Mouse (Mus musculus) kidney, postnatal 0 days (tissue): ENCODE data around the gene Fam163a. TPM values are rescaled to one million over a fixed set of nuclear protein-coding genes. Genes with fewer than 3 reads are reported as not detected.

ENCODE experiments used
- ATAC-seq: fragments of 200-750 bp; cut with Nextera tagmentation; replicated peaks from 2 replicates; pipeline ENCODE4 v1.8.0; 2017; ENCODE audit warnings: low read depth, moderate number of reproducible peaks, moderate TSS enrichment, moderate library complexity; ENCODE audit not compliant: low FRiP score
- DNase-seq: peaks from one replicate; pipeline ENCODE4 v3.0.0-alpha.2; 2016; ENCODE audit warnings: low spot score
- H3K27ac ChIP-seq: fragments of 300-500 bp; sonication (generic); 2 replicates; pipeline ENCODE4 v1.5.1; 2014; ENCODE audit warnings: mild to moderate bottlenecking
- H3K27me3 ChIP-seq: fragments of 300-500 bp; sonication (generic); 2 replicates; pipeline ENCODE4 v1.6.1; 2014; ENCODE audit warnings: low read length, mixed read lengths; ENCODE audit not compliant: insufficient read depth
- H3K36me3 ChIP-seq: fragments of 300-500 bp; sonication (generic); 2 replicates; pipeline ENCODE4 v1.6.1; 2014; ENCODE audit warnings: low read length, mixed read lengths; ENCODE audit not compliant: insufficient read depth
- H3K4me1 ChIP-seq: fragments of 300-500 bp; sonication (generic); replicated peaks from 2 replicates; pipeline ENCODE4 v1.6.1; 2014; ENCODE audit warnings: antibody characterized with exemption, low read length, mixed read lengths; ENCODE audit not compliant: insufficient read depth
- H3K4me2 ChIP-seq: fragments of 300-500 bp; sonication (generic); 2 replicates; pipeline ENCODE4 v1.6.1; 2014; ENCODE audit warnings: mild to moderate bottlenecking, low read length, moderate library complexity, mixed read lengths
- H3K4me3 ChIP-seq: fragments of 300-500 bp; sonication (generic); replicated peaks from 2 replicates; pipeline ENCODE4 v1.5.1; 2014; ENCODE audit warnings: low read depth, low read length
- H3K9ac ChIP-seq: fragments of 300-500 bp; sonication (generic); 2 replicates; pipeline ENCODE4 v1.6.1; 2014; ENCODE audit warnings: low read depth, low read length
- H3K9me3 ChIP-seq: fragments of 300-500 bp; sonication (generic); replicated peaks from 2 replicates; pipeline ENCODE4 v1.6.1; 2016; ENCODE audit warnings: low read length, inconsistent platforms, mixed read lengths
- CTCF ChIP-seq: IDR thresholded peaks from 2 replicates; pipeline ENCODE4 v1.5.1; 2016; ENCODE audit warnings: antibody characterized with exemption, low read depth, mild to moderate bottlenecking, moderate library complexity
- WGBS: fragments of 180-500 bp; shearing (Covaris S2); extraction: QIAGEN DNeasy Blood & Tissue Kit; methylation state at CpG from one replicate; pipeline ENCODE4 v1.1.7; 2014; 5-methylcytosine and 5-hydroxymethylcytosine counted together
- polyA plus RNA-seq: library from polyadenylated mRNA; unstranded; fragments of >200 nt; fragmentation: Nextera tagmentation; extraction: Ambion mirVana; gene quantifications from 2 replicates; pipeline ENCODE4 v1.2.1, GENCODE M21; 2015

The Fam163a gene
- polyA plus RNA-seq, 1 experiment from 2014 or later = 0.63 TPM

DNA sequence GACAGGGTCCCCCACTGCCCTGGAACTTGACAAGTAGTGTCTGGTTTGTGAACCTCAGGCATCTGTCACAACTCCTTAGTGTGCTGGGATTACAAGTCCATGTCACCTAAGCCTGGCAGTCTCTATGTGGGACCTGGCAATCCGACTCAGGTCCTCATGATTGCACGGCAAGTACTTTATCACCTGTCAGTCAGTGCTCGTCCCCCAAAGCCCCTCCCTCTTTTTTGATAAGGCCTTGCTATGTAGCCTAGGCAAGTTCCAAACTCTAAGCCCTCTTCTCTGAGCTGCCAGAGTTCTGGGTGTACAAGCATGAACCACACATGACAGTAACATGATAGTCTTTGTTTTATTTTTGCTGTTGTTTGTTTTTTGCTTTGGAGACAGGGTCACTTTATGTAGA lies 88.1 kb downstream of the Fam163a start:
- DNase-seq (no peak), ATAC-seq (no peak)
- H3K36me3 ChIP-seq = no peaks in the 10 kb centered on the region
- no peak overlapping the region for H3K4me2 ChIP-seq
- no peaks in the 10 kb centered on the region for H3K4me1 ChIP-seq
- H3K9ac ChIP-seq = no peak overlapping the region
- no peak overlapping the region for H3K27ac ChIP-seq
- no peak overlapping the region for H3K4me3 ChIP-seq
- H3K27me3 ChIP-seq = 0 out of 2 replicates have a peak, but pooled peaks cover 3% of the 10 kb centered on the region
- TF ChIP-seq CTCF = no peak
- 62% methylated on average over 3 of the region's 3 CpGs for WGBS
- no peaks in the 10 kb centered on the region for H3K9me3 ChIP-seq

DNA sequence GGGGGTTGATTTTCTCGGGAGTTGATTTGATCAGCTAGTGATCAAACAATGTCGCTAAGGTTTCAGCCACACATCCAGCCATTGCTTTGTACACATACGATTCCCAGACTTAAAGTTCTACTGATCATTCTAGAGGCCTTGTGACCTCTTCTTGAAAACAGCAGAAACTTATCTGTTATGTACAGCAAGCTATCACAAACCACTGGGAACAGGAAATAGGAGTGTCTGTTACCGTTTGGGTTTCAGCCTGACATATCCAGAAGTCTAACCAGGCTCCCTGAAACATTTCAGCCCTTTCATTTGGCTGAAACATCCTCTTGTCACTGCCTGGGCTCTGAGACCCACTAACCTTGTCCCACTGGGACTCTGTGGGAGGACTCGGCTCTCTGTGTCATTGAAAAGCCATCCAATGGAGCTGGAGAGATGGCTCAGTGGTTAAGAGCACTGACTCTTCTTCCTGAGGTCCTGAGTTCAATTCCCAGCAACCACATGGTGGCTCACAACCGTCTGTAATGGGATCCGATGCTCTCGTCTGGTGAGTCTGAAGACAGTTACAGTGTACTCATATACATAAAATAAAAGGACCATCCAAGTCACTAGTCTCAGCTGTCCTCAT lies 90.8 kb downstream of the Fam163a start:
- Histone ChIP-seq H3K4me1 (no peaks in the 10 kb centered on the region; the same call in 1 of the 2 replicates), H3K27me3 (0 out of 2 replicates have a peak, but pooled peaks cover 3% of the 10 kb centered on the region), H3K4me3 (no peak overlapping the region), H3K4me2 (no peak overlapping the region), H3K36me3 (no peaks in the 10 kb centered on the region), H3K27ac (no peak overlapping the region), H3K9me3 (no peaks in the 10 kb centered on the region), H3K9ac (no peak overlapping the region)
- no peak for TF ChIP-seq CTCF
- ATAC-seq (no peak), DNase-seq (no peak)
- WGBS = 72% methylated on average over 8 of the region's 8 CpGs

DNA sequence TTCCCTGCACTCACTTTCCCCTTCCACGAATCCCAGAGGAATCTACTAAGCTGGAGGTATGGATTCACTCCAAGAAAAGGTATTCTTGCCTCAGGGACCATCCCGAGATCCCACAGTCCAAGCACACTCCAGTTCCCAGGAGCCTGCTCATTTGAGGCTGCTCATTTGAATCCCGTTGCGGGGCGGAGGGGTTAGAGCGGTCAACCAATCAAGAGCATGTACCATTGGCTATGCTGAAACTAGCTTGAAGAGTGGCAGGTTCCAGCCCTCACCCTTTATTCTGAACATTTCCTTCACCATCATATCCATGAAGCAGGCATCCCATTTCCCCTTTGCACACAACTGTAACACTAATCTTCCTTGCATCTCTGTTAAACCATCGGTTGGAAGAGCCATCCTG lies 92.7 kb downstream of the Fam163a start:
- Histone ChIP-seq H3K27ac (no peak overlapping the region), H3K27me3 (peaks cover 3% of the 10 kb centered on the region; the same call in 1 of the 2 replicates), H3K36me3 (no peaks in the 10 kb centered on the region), H3K9me3 (no peaks in the 10 kb centered on the region), H3K4me1 (peaks cover 5% of the 10 kb centered on the region; the same call in 1 of the 2 replicates), H3K4me2 (no peak overlapping the region), H3K4me3 (no peak overlapping the region), H3K9ac (no peak overlapping the region)
- no peak for TF ChIP-seq CTCF
- WGBS = 54% methylated on average over 7 of the region's 7 CpGs
- DNase-seq (no peak), ATAC-seq (no peak)

DNA sequence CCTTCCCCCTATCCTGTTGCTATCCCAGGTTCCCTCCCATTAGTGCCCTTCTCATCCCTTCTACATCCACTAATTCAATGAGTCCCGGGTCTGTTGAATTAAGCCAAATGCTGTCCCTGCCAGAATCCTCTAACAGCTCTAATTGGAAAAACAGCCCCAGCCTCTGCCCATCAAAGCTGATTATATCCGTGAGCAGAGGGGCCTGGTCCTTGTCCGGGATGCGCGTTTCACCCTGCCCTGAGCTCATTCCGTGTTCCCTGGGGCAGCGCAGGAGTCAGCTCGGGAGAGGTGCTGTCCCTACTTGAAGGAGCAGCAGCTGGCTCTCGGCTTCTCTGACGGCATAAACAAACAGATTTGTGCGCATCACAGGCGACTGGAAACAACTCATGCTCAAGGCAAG lies 93.1 kb downstream of the Fam163a start:
- Histone ChIP-seq H3K4me1 (peaks cover 5% of the 10 kb centered on the region; the same call in 1 of the 2 replicates), H3K36me3 (no peaks in the 10 kb centered on the region), H3K4me3 (no peak overlapping the region), H3K27ac (no peak overlapping the region), H3K4me2 (no peak overlapping the region), H3K9ac (no peak overlapping the region), H3K27me3 (peaks cover 3% of the 10 kb centered on the region; the same call in 1 of the 2 replicates), H3K9me3 (no peaks in the 10 kb centered on the region)
- ATAC-seq (no peak), DNase-seq (no peak)
- WGBS = 20% methylated on average over 12 of the region's 12 CpGs
- no peak for TF ChIP-seq CTCF

DNA sequence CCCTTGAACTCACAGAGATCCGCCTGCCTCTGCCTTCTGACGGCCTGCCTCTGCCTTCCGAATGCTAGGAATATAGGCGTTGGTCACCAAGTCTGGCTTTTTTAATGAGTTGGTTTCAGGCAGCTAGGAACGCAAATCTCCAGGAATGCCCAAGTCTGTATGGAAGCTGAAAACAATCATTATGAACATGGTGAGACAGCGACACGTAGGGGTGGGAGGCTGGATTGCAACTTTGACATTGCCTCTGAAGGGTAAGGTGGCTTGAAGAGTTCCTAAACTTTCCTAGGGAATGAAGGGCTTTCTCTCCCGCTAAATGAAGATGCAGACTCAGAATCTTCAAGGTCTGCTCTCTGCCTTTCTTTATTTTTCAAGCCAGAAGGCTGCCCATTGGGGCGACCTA lies 93.7 kb downstream of the Fam163a start:
- H3K4me2 ChIP-seq = no peak overlapping the region
- H3K27me3 ChIP-seq = peaks cover 3% of the 10 kb centered on the region; the same call in 1 of the 2 replicates
- DNase-seq (no peak), ATAC-seq (no peak)
- H3K27ac ChIP-seq = no peak overlapping the region
- no peak overlapping the region for H3K4me3 ChIP-seq
- peak; percentile 52 for TF ChIP-seq CTCF
- H3K9me3 ChIP-seq = no peaks in the 10 kb centered on the region
- no peak overlapping the region for H3K9ac ChIP-seq
- peaks cover 5% of the 10 kb centered on the region; the same call in 1 of the 2 replicates for H3K4me1 ChIP-seq
- no peaks in the 10 kb centered on the region for H3K36me3 ChIP-seq
- WGBS = 82% methylated on average over 9 of the region's 9 CpGs

DNA sequence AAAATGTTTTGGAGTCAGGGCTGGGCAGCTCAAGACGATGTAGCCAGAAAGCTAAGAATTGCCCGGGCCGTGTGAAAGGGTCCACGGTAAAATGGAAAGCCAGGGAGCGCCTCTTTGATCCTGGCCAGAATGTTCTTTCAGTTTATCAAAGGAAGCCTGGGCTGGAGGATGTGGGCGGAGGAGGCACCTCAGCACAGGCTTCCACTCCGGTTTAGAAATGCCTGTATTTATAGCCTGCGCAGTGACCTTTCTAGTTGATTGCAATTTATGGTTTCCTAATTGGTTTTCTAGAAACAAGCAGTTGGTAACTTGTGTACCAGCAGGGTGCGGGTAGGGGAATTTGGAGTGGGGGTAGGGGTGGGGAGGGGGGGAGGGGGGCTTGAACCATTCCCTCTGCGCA lies 96.4 kb downstream of the Fam163a start:
- no peak overlapping the region for H3K9ac ChIP-seq
- H3K27me3 ChIP-seq = peaks cover 2% of the 10 kb centered on the region; the same call in 1 of the 2 replicates
- TF ChIP-seq CTCF = no peak; the same call in 1 of the 2 replicates
- H3K9me3 ChIP-seq = no peaks in the 10 kb centered on the region
- DNase-seq (peak; percentile 89), ATAC-seq (no peak; the same call in 1 of the 2 replicates)
- no peak overlapping the region for H3K27ac ChIP-seq
- peak overlapping the region; percentile 12; the same call in 1 of the 2 replicates for H3K4me2 ChIP-seq
- no peak overlapping the region for H3K4me3 ChIP-seq
- H3K36me3 ChIP-seq = no peaks in the 10 kb centered on the region
- WGBS = 2% methylated on average over 10 of the region's 10 CpGs
- H3K4me1 ChIP-seq = peaks cover 5% of the 10 kb centered on the region; the same call in 1 of the 2 replicates
